In the genomic region with DNA sequence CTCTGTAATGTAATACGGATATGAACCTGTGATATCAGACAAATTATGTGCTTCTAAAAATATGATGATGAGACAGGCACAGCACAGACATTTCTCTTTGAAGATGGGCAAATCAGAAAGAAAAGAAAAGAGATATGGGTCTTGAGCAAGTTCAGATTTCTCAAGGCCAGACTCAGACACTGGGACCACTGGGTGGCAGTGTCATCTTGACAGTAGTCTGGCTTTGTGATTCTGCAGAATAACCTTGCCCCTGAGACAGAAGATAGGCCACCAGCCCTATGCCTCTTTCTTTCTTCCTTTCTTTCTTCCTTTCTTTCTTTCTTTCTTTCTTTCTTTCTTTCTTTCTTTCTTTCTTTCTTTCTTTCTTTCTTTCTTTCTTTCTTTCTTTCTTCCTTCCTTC, we compare ENCODE assay signal across 10 mouse cellular contexts.
A peak's percentile ranks its signal among the peaks of the same experiment; 100 is the strongest.
DNase-seq lines count a peak whose midpoint lies in the region; ATAC-seq lines count a peak whose summit lies in the region.
"Had no signal": no experiment of that assay in that cellular context is flagged by ENCODE, and none has a peak within 500 bp of the region (broad histone marks: within the 10 kb centered on the region; RNA-seq: fewer than 3 reads in every experiment).

No protein-coding gene starts in this region.

- H3K4me1 ChIP-seq in midbrain, embryonic 15.5 days: no peaks in the 10 kb centered on the region
- H3K4me1 ChIP-seq: megakaryocyte, embryonic 14.5 days had no signal

- H3K36me3 ChIP-seq in midbrain, embryonic 15.5 days (replicated peaks): no peaks in the 10 kb centered on the region
- H3K36me3 ChIP-seq: G1E had no signal

- no peaks in the 10 kb centered on the region for H3K9me3 ChIP-seq in midbrain, embryonic 15.5 days
- H3K9me3 ChIP-seq: G1E; megakaryocyte, embryonic 14.5 days had no signal

- DNase-seq in gastrocnemius, postnatal 14 days: peak; percentile 15
- no peak for DNase-seq in gastrocnemius, adult 18-20 months (ENCODE audit: low spot score)
- peak; percentile 29 for DNase-seq in lung, postnatal 10 days
- DNase-seq in lung, postnatal 25 days (ENCODE audit: low spot score): no peak
- DNase-seq in cerebellum, adult 18-20 months: peak; percentile 53
- DNase-seq in lung, postnatal 4 days: peak; percentile 21 to 34
- no peak for DNase-seq in ovary, postnatal 14 days (ENCODE audit: low spot score)

- 86% methylated on average over 1 of the region's 1 CpGs for WGBS in midbrain, embryonic 15.5 days

- no peaks in the 10 kb centered on the region for H3K27me3 ChIP-seq in midbrain, embryonic 15.5 days (replicated peaks)
- H3K27me3 ChIP-seq: megakaryocyte, embryonic 14.5 days had no signal

- H3K9ac ChIP-seq in midbrain, embryonic 15.5 days: no peak overlapping the region

- no peak overlapping the region for H3K27ac ChIP-seq in midbrain, embryonic 15.5 days

- H3K4me2 ChIP-seq in midbrain, embryonic 15.5 days: no peak overlapping the region

- ATAC-seq in midbrain, embryonic 15.5 days (replicated peaks): no peak

- intact Hi-C loops in gastrocnemius, postnatal 14 days (cut with DNase I; ENCODE audit: low total_unique reads): no loop called here

- no peak overlapping the region for H3K4me3 ChIP-seq in midbrain, embryonic 15.5 days
- H3K4me3 ChIP-seq: megakaryocyte, embryonic 14.5 days had no signal

Comparison
In these comparisons a context has a peak if more than half of its experiments do, and no peak if none do; other contexts are left out.
1. DNase-seq: peak in gastrocnemius, postnatal 14 days (single experiment), lung, postnatal 10 days (single experiment), cerebellum, adult 18-20 months (2 of 2) and lung, postnatal 4 days (2 of 2); none in gastrocnemius, adult 18-20 months (single experiment), lung, postnatal 25 days (single experiment) and ovary, postnatal 14 days (single experiment).